Mouse (Mus musculus) heart, postnatal 36 days (tissue): ENCODE measurements around the gene Tfdp2. TPM values are rescaled to one million over a fixed set of nuclear protein-coding genes. Genes with fewer than 3 reads are reported as not detected.
"Not testable (repeated sequence)": the region's sequence is repeated elsewhere in the genome, so short reads cannot be mapped to it uniquely, and the experiment has no call there.

Experiments used
- DNase-seq, 2 experiments: peaks; one replicate each; pipeline ENCODE4 v3.0.0; 2021 to 2022
- intact Hi-C: fragments of 180-260 bp; cut with DNase I; formaldehyde crosslinking; loops from one replicate; pipeline ENCODE4 v1.15.1; 2025
- total RNA-seq, 2 experiments: library from RNA; stranded (reverse); gene quantifications; 2 replicates each; pipeline ENCODE4 v1.2.3; 2021

Tfdp2 gene
- total RNA-seq, 2 experiments from 2014 or later, result 107 to 125 TPM

- intact Hi-C loops, result loop anchor here (2.0 kb wide), 1 partner anchor 208 kb away; no protein-coding TSS in a partner anchor
- DNase-seq, result no peak
Measured at GRCm38 (mm10) chr9:96284916-96285315, 88.8 kb downstream of the Tfdp2 start.

- intact Hi-C loops, result no loop called here
- DNase-seq, result no peak
Measured at GRCm38 (mm10) chr9:96292144-96292543, 96.1 kb downstream of the Tfdp2 start.

- DNase-seq, result no peak
- intact Hi-C loops, result no loop called here
Measured at GRCm38 (mm10) chr9:96299324-96300008, 103.4 kb downstream of the Tfdp2 start.

GRCm38 (mm10) chr9:96308816-96309215, 112.7 kb downstream of the Tfdp2 start:
- intact Hi-C loops, result no loop called here
- DNase-seq, result no peak

GRCm38 (mm10) chr9:96312074-96312473, 116.0 kb downstream of the Tfdp2 start:
- intact Hi-C loops, result no loop called here

GRCm38 (mm10) chr9:96319333-96319732, 123.3 kb downstream of the Tfdp2 start:
- no peak for DNase-seq
- intact Hi-C loops, result no loop called here

More at GRCm38 (mm10) chr9:96312074-96312473, 116.0 kb downstream of the Tfdp2 start:
- DNase-seq, result no peak

- no peak for DNase-seq
- intact Hi-C loops, result no loop called here
Measured at GRCm38 (mm10) chr9:96320551-96320980, 124.5 kb downstream of the Tfdp2 start.

GRCm38 (mm10) chr9:96322411-96323152, 126.5 kb downstream of the Tfdp2 start:
- intact Hi-C loops, result no loop called here
- DNase-seq, result no peak

GRCm38 (mm10) chr9:96324502-96324901, 128.4 kb downstream of the Tfdp2 start:
- intact Hi-C loops, result no loop called here
- no peak for DNase-seq

GRCm38 (mm10) chr9:96326496-96326923, 130.4 kb downstream of the Tfdp2 start:
- intact Hi-C loops, result no loop called here
- DNase-seq, result peak; percentile 37 to 43

GRCm38 (mm10) chr9:96328226-96328625, 132.2 kb downstream of the Tfdp2 start:
- no peak for DNase-seq
- intact Hi-C loops, result no loop called here

GRCm38 (mm10) chr9:96331146-96331545, 135.1 kb downstream of the Tfdp2 start:
- intact Hi-C loops, result no loop called here
- no peak for DNase-seq

GRCm38 (mm10) chr9:96345750-96346149, 149.7 kb downstream of the Tfdp2 start:
- intact Hi-C loops, result no loop called here
- DNase-seq, result no peak

GRCm38 (mm10) chr9:96348885-96349284, 152.8 kb downstream of the Tfdp2 start:
- intact Hi-C loops, result no loop called here

GRCm38 (mm10) chr9:96350010-96350409, 153.9 kb downstream of the Tfdp2 start:
- intact Hi-C loops, result loop anchor here (1.0 kb wide), 1 partner anchor 142 kb away; no protein-coding TSS in a partner anchor

More at GRCm38 (mm10) chr9:96348885-96349284, 152.8 kb downstream of the Tfdp2 start:
- DNase-seq, result no peak

GRCm38 (mm10) chr9:96350476-96350875, 154.4 kb downstream of the Tfdp2 start:
- intact Hi-C loops, result loop anchor here (1.0 kb wide), 1 partner anchor 142 kb away; no protein-coding TSS in a partner anchor
- DNase-seq, result no peak

More at GRCm38 (mm10) chr9:96350010-96350409, 153.9 kb downstream of the Tfdp2 start:
- DNase-seq, result peak; percentile 65 to 67

- intact Hi-C loops, result not testable (repeated sequence)
Measured at GRCm38 (mm10) chr9:96351771-96352170, 155.7 kb downstream of the Tfdp2 start.

GRCm38 (mm10) chr9:96353121-96353769, 157.2 kb downstream of the Tfdp2 start:
- DNase-seq, result no peak
- intact Hi-C loops, result no loop called here

More at GRCm38 (mm10) chr9:96351771-96352170, 155.7 kb downstream of the Tfdp2 start:
- DNase-seq, result not testable (repeated sequence)

- peak; percentile 36 to 39 for DNase-seq
- intact Hi-C loops, result no loop called here
Measured at GRCm38 (mm10) chr9:96353799-96354198, 157.7 kb downstream of the Tfdp2 start.

GRCm38 (mm10) chr9:96360056-96360455, 164.0 kb downstream of the Tfdp2 start:
- DNase-seq, result no peak
- intact Hi-C loops, result loop anchor here (5.0 kb wide), 2 partner anchors 77 to 117 kb away; partner anchors contain the start of gene Rnf7
